Mouse (Mus musculus) spleen, adult 2 months (tissue): ENCODE measurements around the gene Kalrn. TPM values are rescaled to one million over a fixed set of nuclear protein-coding genes. Genes with fewer than 3 reads are reported as not detected.

Experiments
- DNase-seq, 2 experiments: peaks; one replicate each; pipeline versions ENCODE4 v3.0.0 to v3.0.0-alpha.2; 2012 to 2021; ENCODE audit warnings: low spot score in 2 of 2, low read depth in 1 of 2
- H3K27ac ChIP-seq: fragments of 200-500 bp; 2 replicates; pipeline ENCODE4 v1.5.1; 2012; ENCODE audit warnings: low read length, inconsistent platforms; ENCODE audit not compliant: insufficient read depth
- H3K27me3 ChIP-seq: fragments of 200-500 bp; 2 replicates; pipeline ENCODE4 v1.6.1; 2012; ENCODE audit warnings: mild to moderate bottlenecking, moderate library complexity, low read length, inconsistent platforms; ENCODE audit not compliant: control insufficient read depth, insufficient read depth
- H3K36me3 ChIP-seq: fragments of 200-500 bp; 2 replicates; pipeline ENCODE4 v1.6.1; 2012; ENCODE audit warnings: mild to moderate bottlenecking, low read length, inconsistent platforms; ENCODE audit not compliant: control insufficient read depth, insufficient read depth
- H3K4me1 ChIP-seq: fragments of 200-500 bp; 2 replicates; pipeline ENCODE4 v1.6.1; 2011; ENCODE audit warnings: inconsistent platforms; ENCODE audit not compliant: control insufficient read depth, insufficient read depth, insufficient read length
- H3K4me3 ChIP-seq: fragments of 200-500 bp; 2 replicates; pipeline ENCODE4 v1.5.1; 2011; ENCODE audit warnings: mild to moderate bottlenecking, inconsistent platforms; ENCODE audit not compliant: insufficient read depth, insufficient read length; ENCODE audit errors: extremely low read depth
- CTCF ChIP-seq: fragments of 200-500 bp; IDR thresholded peaks from 2 replicates; pipeline ENCODE4 v1.5.1; 2011; ENCODE audit warnings: mild to moderate bottlenecking, inconsistent platforms; ENCODE audit not compliant: insufficient read depth, insufficient read length, insufficient replicate concordance; ENCODE audit errors: extremely low read depth
- POLR2A ChIP-seq: fragments of 200-500 bp; IDR thresholded peaks from 2 replicates; pipeline ENCODE4 v1.6.1; 2011; ENCODE audit warnings: low read depth, low read length, inconsistent platforms
- WGBS: fragments of 180-500 bp; shearing (Covaris S2); methylation state at CpG from one replicate; pipeline ENCODE4 v1.1.7; 2018; 5-methylcytosine and 5-hydroxymethylcytosine counted together
- polyA plus RNA-seq: library from polyadenylated mRNA; depleted of rRNA; stranded (reverse); fragments of >200 nt; gene quantifications from 2 replicates; pipeline ENCODE4 v1.2.3, GENCODE M21; 2012

Gene Kalrn
- polyA plus RNA-seq, 1 experiment, result 7.6 TPM

- DNase-seq, result no peak
- H3K27me3 ChIP-seq, result no peaks in the 10 kb centered on the region
- no peak overlapping the region for H3K4me3 ChIP-seq
- H3K27ac ChIP-seq, result no peak overlapping the region
- no peak for TF ChIP-seq POLR2A
- no peak for TF ChIP-seq CTCF
- no peaks in the 10 kb centered on the region for H3K36me3 ChIP-seq
- no peaks in the 10 kb centered on the region for H3K4me1 ChIP-seq
- WGBS, result 87% methylated on average over 8 of the region's 8 CpGs
Measured at GRCm38 (mm10) chr16:34525866-34526265, 47.5 kb downstream of the Kalrn start.

GRCm38 (mm10) chr16:34525205-34525604, 48.1 kb downstream of the Kalrn start:
- Histone ChIP-seq H3K4me3 (no peak overlapping the region), H3K27me3 (no peaks in the 10 kb centered on the region), H3K36me3 (no peaks in the 10 kb centered on the region), H3K27ac (no peak overlapping the region), H3K4me1 (no peaks in the 10 kb centered on the region)
- no peak for TF ChIP-seq CTCF
- DNase-seq, result no peak
- WGBS, result 53% methylated on average over 3 of the region's 3 CpGs

GRCm38 (mm10) chr16:34521061-34521460, 52.3 kb downstream of the Kalrn start:
- Histone ChIP-seq H3K27me3 (no peaks in the 10 kb centered on the region), H3K36me3 (no peaks in the 10 kb centered on the region), H3K27ac (no peak overlapping the region), H3K4me3 (no peak overlapping the region), H3K4me1 (peaks cover 1% of the 10 kb centered on the region)
- no peak for DNase-seq
- TF ChIP-seq CTCF, result no peak
- no peak for TF ChIP-seq POLR2A
- WGBS, result 84% methylated on average over 5 of the region's 5 CpGs

GRCm38 (mm10) chr16:34516891-34517398, 56.4 kb downstream of the Kalrn start:
- no peak for DNase-seq
- Histone ChIP-seq H3K4me1 (peaks cover 1% of the 10 kb centered on the region), H3K36me3 (no peaks in the 10 kb centered on the region), H3K27ac (no peak overlapping the region), H3K4me3 (no peak overlapping the region), H3K27me3 (no peaks in the 10 kb centered on the region)
- TF ChIP-seq POLR2A, result no peak
- no peak for TF ChIP-seq CTCF
- 88% methylated on average over 12 of the region's 12 CpGs for WGBS

- peaks cover 1% of the 10 kb centered on the region for H3K4me1 ChIP-seq
Measured at GRCm38 (mm10) chr16:34515485-34515884, 57.8 kb downstream of the Kalrn start.

GRCm38 (mm10) chr16:34513956-34514593, 59.3 kb downstream of the Kalrn start:
- H3K27me3 ChIP-seq, result no peaks in the 10 kb centered on the region
- peaks cover 1% of the 10 kb centered on the region for H3K4me1 ChIP-seq
- WGBS, result 89% methylated on average over 13 of the region's 13 CpGs
- TF ChIP-seq CTCF (no peak), POLR2A (no peak)
- H3K27ac ChIP-seq, result no peak overlapping the region
- H3K36me3 ChIP-seq, result no peaks in the 10 kb centered on the region
- no peak for DNase-seq
- H3K4me3 ChIP-seq, result no peak overlapping the region

More at GRCm38 (mm10) chr16:34515485-34515884, 57.8 kb downstream of the Kalrn start:
- DNase-seq, result no peak
- TF ChIP-seq CTCF, result no peak
- TF ChIP-seq POLR2A, result no peak
- WGBS, result 70% methylated on average over 4 of the region's 4 CpGs
- H3K27me3 ChIP-seq, result no peaks in the 10 kb centered on the region
- H3K27ac ChIP-seq, result no peak overlapping the region
- H3K36me3 ChIP-seq, result no peaks in the 10 kb centered on the region
- no peak overlapping the region for H3K4me3 ChIP-seq

- WGBS, result 89% methylated on average over 4 of the region's 4 CpGs
- DNase-seq, result no peak
- Histone ChIP-seq H3K27ac (no peak overlapping the region), H3K4me1 (no peaks in the 10 kb centered on the region; the same call in 1 of the 2 replicates), H3K36me3 (no peaks in the 10 kb centered on the region), H3K27me3 (no peaks in the 10 kb centered on the region), H3K4me3 (no peak overlapping the region)
- TF ChIP-seq CTCF (no peak), POLR2A (no peak)
Measured at GRCm38 (mm10) chr16:34512326-34512725, 61.0 kb downstream of the Kalrn start.
